Mouse (Mus musculus) forebrain, embryonic 11.5 days (tissue): ENCODE results near the gene Ppp1r18. TPM values are rescaled to one million over a fixed set of nuclear protein-coding genes. Genes with fewer than 3 reads are reported as not detected.

Experiments
- ATAC-seq: fragments of 200-750 bp; cut with Nextera tagmentation; replicated peaks from 2 replicates; pipeline ENCODE4 v1.8.0; 2017; ENCODE audit warnings: moderate TSS enrichment; ENCODE audit not compliant: low FRiP score
- DNase-seq: peaks from one replicate; pipeline ENCODE4 v3.0.0-alpha.2; 2017; ENCODE audit warnings: low spot score
- H3K27ac ChIP-seq: fragments of 300-500 bp; sonication (generic); 2 replicates; pipeline ENCODE4 v1.5.1; 2014; ENCODE audit warnings: low read depth, low read length
- H3K27me3 ChIP-seq: fragments of 300-500 bp; sonication (generic); 2 replicates; pipeline ENCODE4 v1.6.1; 2014; ENCODE audit warnings: mild to moderate bottlenecking, low read length, mixed read lengths; ENCODE audit not compliant: control insufficient read depth, insufficient read depth
- H3K36me3 ChIP-seq: fragments of 300-500 bp; sonication (generic); 2 replicates; pipeline ENCODE4 v1.6.1; 2014; ENCODE audit warnings: mild to moderate bottlenecking, low read length, moderate library complexity, mixed read lengths; ENCODE audit not compliant: control insufficient read depth, insufficient read depth
- H3K4me1 ChIP-seq: fragments of 300-500 bp; sonication (generic); replicated peaks from 2 replicates; pipeline ENCODE4 v1.6.1; 2014; ENCODE audit warnings: low read length, mixed read lengths; ENCODE audit not compliant: control insufficient read depth, insufficient read depth
- H3K4me2 ChIP-seq: fragments of 300-500 bp; sonication (generic); 2 replicates; pipeline ENCODE4 v1.6.1; 2014; ENCODE audit warnings: low read depth, mild to moderate bottlenecking, low read length, moderate library complexity, mixed read lengths; ENCODE audit not compliant: severe bottlenecking
- H3K4me3 ChIP-seq: fragments of 300-500 bp; sonication (generic); 2 replicates; pipeline ENCODE4 v1.5.1; 2014; ENCODE audit warnings: low read depth, low read length
- H3K9ac ChIP-seq: fragments of 300-500 bp; sonication (generic); 2 replicates; pipeline ENCODE4 v1.6.1; 2014; ENCODE audit warnings: low read length
- H3K9me3 ChIP-seq: fragments of 300-500 bp; sonication (generic); 2 replicates; pipeline ENCODE4 v1.6.1; 2016; ENCODE audit warnings: low read length, mixed read lengths; ENCODE audit not compliant: control insufficient read depth
- WGBS: fragments of 180-500 bp; shearing (Covaris S2); extraction: QIAGEN DNeasy Blood & Tissue Kit; methylation state at CpG from one replicate; pipeline ENCODE4 v1.1.7; 2014; 5-methylcytosine and 5-hydroxymethylcytosine counted together
- polyA plus RNA-seq: library from polyadenylated mRNA; unstranded; fragments of >200 nt; fragmentation: Nextera tagmentation; extraction: Ambion mirVana; gene quantifications from 2 replicates; pipeline ENCODE4 v1.2.1, GENCODE M21; 2014

Ppp1r18 gene
- polyA plus RNA-seq: 25.1 and 28.1 TPM in 2 replicates

GRCm38 (mm10) chr17:35865481-35866280, at the start of gene Ppp1r18:
Gene Ppp1r18, plus strand, starts transcription at chr17:35865593.
- no peaks in the 10 kb centered on the region for H3K27me3 ChIP-seq

GRCm38 (mm10) chr17:35815836-35816235, 49.6 kb upstream of the Ppp1r18 start:
- ATAC-seq (no peak), DNase-seq (no peak)
- WGBS: 81% methylated on average over 7 of the region's 7 CpGs
- H3K27me3 ChIP-seq: no peaks in the 10 kb centered on the region
- H3K9ac ChIP-seq: no peak overlapping the region
- H3K4me2 ChIP-seq: no peak overlapping the region
- no peak overlapping the region for H3K4me3 ChIP-seq
- H3K4me1 ChIP-seq: no peaks in the 10 kb centered on the region
- H3K27ac ChIP-seq: no peak overlapping the region
- no peaks in the 10 kb centered on the region for H3K36me3 ChIP-seq
- H3K9me3 ChIP-seq: no peaks in the 10 kb centered on the region

More at GRCm38 (mm10) chr17:35865481-35866280, at the start of gene Ppp1r18:
- Histone ChIP-seq H3K9ac (peak within 1 kb of the TSS; percentile 93), H3K27ac (peak within 1 kb of the TSS; percentile 90), H3K4me1 (peaks cover 30% of the 10 kb centered on the region), H3K9me3 (no peaks in the 10 kb centered on the region), H3K36me3 (no peaks in the 10 kb centered on the region; the same call in 1 of the 2 replicates), H3K4me2 (peak within 1 kb of the TSS; percentile 95), H3K4me3 (peak within 1 kb of the TSS; percentile 67)
- WGBS: under 1% methylated on average over 42 of the region's 48 CpGs
- ATAC-seq: peak; percentile 70
- DNase-seq: peak; percentile 93

DNA sequence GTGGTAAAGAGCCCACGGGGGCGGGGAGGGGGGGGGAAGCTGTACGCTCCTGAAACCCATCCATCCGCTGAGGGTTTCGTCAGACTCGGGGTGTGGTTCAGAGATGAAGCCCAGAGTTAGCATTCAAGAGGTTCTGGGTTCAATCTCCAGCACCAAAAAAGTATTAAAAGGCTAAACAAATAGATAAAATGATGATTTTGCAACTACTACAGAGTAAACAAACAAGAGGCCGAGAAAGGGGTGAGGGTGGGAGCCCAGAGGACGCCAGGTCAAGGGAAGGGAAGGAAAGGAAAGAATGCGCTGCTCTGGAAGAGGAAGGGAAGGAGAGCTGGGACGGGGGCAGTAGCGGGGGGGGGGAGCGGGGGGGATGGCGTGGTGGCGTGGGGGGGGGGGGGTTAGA, 48.7 kb upstream of the Ppp1r18 start:
- Histone ChIP-seq H3K4me3 (no peak overlapping the region), H3K4me1 (peaks cover 1% of the 10 kb centered on the region; the same call in 1 of the 2 replicates), H3K27me3 (no peaks in the 10 kb centered on the region), H3K36me3 (no peaks in the 10 kb centered on the region), H3K9me3 (no peaks in the 10 kb centered on the region), H3K4me2 (no peak overlapping the region), H3K27ac (no peak overlapping the region), H3K9ac (no peak overlapping the region)
- DNase-seq: no peak
- no peak for ATAC-seq
- WGBS: 51% methylated on average over 7 of the region's 14 CpGs

DNA sequence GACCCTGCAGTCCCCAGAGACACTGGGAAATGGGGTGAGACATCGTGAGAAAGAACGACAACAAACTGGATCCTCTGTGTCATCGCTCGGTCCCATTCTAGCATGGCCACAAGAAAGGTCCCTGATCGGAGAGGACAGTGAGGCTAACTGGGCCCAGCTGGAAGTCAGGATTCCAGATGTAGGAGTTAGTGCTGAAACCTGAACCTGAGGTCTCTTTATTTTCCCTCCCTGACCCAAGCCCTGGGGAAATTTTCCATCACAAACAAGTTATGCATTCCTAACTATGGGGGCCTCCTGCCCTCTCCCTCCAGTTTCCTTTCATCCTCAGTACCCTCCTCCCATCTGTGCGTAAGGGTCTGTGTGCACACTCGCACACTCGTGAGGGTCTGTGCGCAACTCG, 48.2 kb upstream of the Ppp1r18 start:
- H3K27ac ChIP-seq: no peak overlapping the region

DNA sequence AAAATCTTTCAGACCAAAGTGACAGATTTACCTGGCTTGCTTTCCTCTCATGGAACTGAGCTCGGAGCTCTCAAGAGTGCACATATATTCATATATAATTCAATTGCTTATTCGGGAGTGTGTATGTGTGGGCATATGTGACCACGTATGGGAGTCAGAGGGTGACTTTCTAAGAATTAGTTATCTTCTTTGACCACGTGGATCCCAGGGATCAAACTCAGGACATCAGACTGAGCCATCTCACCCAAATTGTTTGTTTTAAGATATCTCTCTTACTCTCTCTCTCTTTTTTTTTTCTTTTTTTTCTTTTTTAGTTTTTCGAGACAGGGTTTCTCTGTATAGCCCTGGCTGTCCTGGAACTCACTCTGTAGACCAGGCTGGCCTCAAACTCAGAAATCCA, 45.3 kb upstream of the Ppp1r18 start:
- Histone ChIP-seq H3K36me3 (no peaks in the 10 kb centered on the region), H3K27me3 (no peaks in the 10 kb centered on the region), H3K4me2 (no peak overlapping the region), H3K9me3 (no peaks in the 10 kb centered on the region), H3K27ac (no peak overlapping the region), H3K9ac (no peak overlapping the region), H3K4me1 (peaks cover 12% of the 10 kb centered on the region; the same call in 1 of the 2 replicates), H3K4me3 (no peak overlapping the region)
- no peak for DNase-seq
- ATAC-seq: no peak
- 84% methylated on average over 5 of the region's 5 CpGs for WGBS

More for the DNA sequence above, 48.2 kb upstream of the Ppp1r18 start:
- ATAC-seq (no peak), DNase-seq (peak; percentile 55)
- WGBS: 55% methylated on average over 10 of the region's 10 CpGs
- Histone ChIP-seq H3K36me3 (no peaks in the 10 kb centered on the region), H3K9me3 (no peaks in the 10 kb centered on the region), H3K9ac (no peak overlapping the region), H3K4me3 (no peak overlapping the region), H3K4me2 (no peak overlapping the region), H3K27me3 (no peaks in the 10 kb centered on the region), H3K4me1 (peaks cover 6% of the 10 kb centered on the region; the same call in 1 of the 2 replicates)

GRCm38 (mm10) chr17:35821439-35822430, 43.7 kb upstream of the Ppp1r18 start, which contains the start of gene Ier3:
Gene Ier3, plus strand, starts transcription at chr17:35821684.
- ATAC-seq (peak; percentile 40; the same call in 1 of the 2 replicates), DNase-seq (peak; percentile 89)
- peak within 1 kb of the TSS; percentile 53 for H3K4me3 ChIP-seq
- WGBS: under 1% methylated on average over 62 of the region's 62 CpGs
- H3K4me1 ChIP-seq: peaks cover 12% of the 10 kb centered on the region; the same call in 1 of the 2 replicates
- no peaks in the 10 kb centered on the region for H3K9me3 ChIP-seq
- H3K36me3 ChIP-seq: no peaks in the 10 kb centered on the region; the same call in 1 of the 2 replicates
- no peaks in the 10 kb centered on the region for H3K27me3 ChIP-seq
- H3K9ac ChIP-seq: peak within 1 kb of the TSS; percentile 57
- peak within 1 kb of the TSS; percentile 94 for H3K4me2 ChIP-seq
- no peak within 1 kb of the TSS for H3K27ac ChIP-seq

DNA sequence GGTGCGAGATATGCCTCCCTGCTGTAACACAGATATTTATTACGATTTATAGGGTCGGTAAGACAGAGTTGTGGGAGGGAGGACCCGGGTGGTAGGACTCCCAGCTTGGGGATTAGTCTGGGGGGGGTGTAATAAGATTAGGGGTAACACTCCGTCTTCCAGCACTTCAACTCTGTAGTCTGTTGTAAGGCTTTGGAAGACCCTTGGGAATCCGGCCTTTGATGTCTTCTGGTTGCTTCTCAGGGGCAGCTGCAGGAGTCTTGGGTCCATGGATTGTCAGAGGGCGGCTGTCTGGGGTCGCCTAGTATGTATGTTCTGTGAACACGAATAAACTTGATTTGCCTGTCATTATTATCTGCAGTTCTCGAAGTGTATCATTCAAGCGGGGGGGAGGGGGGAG, 42.8 kb upstream of the Ppp1r18 start:
- H3K36me3 ChIP-seq: no peaks in the 10 kb centered on the region; the same call in none of the 2 replicates
- peak overlapping the region; percentile 94 for H3K4me2 ChIP-seq
- peak overlapping the region; percentile 18; the same call in 1 of the 2 replicates for H3K27ac ChIP-seq
- peaks cover 12% of the 10 kb centered on the region; the same call in 1 of the 2 replicates for H3K4me1 ChIP-seq
- 3% methylated on average over 11 of the region's 11 CpGs for WGBS
- ATAC-seq (no peak; the same call in none of the 2 replicates), DNase-seq (no peak)
- H3K27me3 ChIP-seq: no peaks in the 10 kb centered on the region
- peak overlapping the region; percentile 53 for H3K4me3 ChIP-seq
- peak overlapping the region; percentile 57 for H3K9ac ChIP-seq
- H3K9me3 ChIP-seq: no peaks in the 10 kb centered on the region
